Mouse (Mus musculus): ENCODE results near the gene Gm20521.

DNA sequence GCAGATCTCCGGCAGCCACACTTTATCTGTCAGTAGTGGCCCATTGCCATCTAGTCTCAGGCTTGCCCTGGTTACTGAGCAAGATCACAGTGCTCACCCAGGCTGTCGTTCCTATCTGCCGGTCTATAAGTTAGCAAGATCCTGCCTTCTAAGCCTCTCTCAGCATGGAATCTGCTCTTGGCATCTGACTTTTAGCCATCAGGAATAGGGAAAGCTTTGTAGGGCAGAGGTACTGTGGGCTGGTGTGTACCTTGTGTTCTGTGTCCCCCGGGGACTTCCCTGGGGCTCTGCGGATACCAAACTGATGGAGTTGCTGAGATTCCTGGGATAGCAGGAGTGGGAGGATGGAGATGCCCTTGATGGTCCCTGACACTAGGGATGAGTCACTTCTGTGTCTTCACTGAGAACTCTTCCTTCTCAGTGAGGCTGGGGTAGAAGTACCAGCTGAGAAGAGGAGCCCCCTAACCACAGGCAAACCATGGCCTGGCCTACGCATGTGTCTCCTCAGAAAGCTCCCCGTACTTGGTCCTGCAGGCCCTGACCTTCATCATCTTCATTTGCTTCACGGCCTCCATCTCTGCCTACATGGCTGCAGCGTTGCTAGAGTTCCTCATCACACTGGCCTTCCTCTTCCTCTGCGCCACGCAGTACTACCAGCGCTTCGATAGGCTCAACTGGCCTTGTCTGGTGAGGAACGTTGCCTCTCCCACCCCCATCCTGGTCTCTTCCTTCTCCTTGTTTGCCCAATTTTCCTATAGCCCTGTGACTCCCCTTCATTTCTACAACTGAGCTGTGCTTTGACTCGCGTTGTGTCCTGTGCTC, 54.3 kb downstream of the Gm20521 start:
- TF ChIP-seq POLR2A (IDR thresholded peaks at IDR 0.05; ENCODE audit: borderline replicate concordance, control insufficient read depth, low read depth, low read length) = no peak
- TF ChIP-seq CTCF (IDR thresholded peaks at IDR 0.05; ENCODE audit: control insufficient read depth, insufficient read depth, low read length) = no peak
